Mouse (Mus musculus) limb, embryonic 13.5 days (tissue): ENCODE measurements around the gene Tctn3. TPM values are rescaled to one million over a fixed set of nuclear protein-coding genes. Genes with fewer than 3 reads are reported as not detected.
"Not testable (repeated sequence)": the region's sequence is repeated elsewhere in the genome, so short reads cannot be mapped to it uniquely, and the experiment has no call there.

Experiments used
- ATAC-seq: fragments of 200-750 bp; cut with Nextera tagmentation; 2 replicates; pipeline ENCODE4 v1.8.0; 2017; ENCODE audit warnings: low read depth, moderate number of reproducible peaks, moderate TSS enrichment; ENCODE audit not compliant: low FRiP score
- H3K27ac ChIP-seq: fragments of 300-500 bp; sonication (generic); 2 replicates; pipeline ENCODE4 v1.5.1; 2015; ENCODE audit warnings: inconsistent platforms, mild to moderate bottlenecking, moderate library complexity
- H3K27me3 ChIP-seq: fragments of 300-500 bp; sonication (generic); 2 replicates; pipeline ENCODE4 v1.6.1; 2015; ENCODE audit warnings: mild to moderate bottlenecking, inconsistent platforms
- H3K36me3 ChIP-seq: fragments of 300-500 bp; sonication (generic); 2 replicates; pipeline ENCODE4 v1.6.1; 2015; ENCODE audit warnings: inconsistent platforms, mild to moderate bottlenecking, moderate library complexity
- H3K4me1 ChIP-seq: fragments of 300-500 bp; sonication (generic); 2 replicates; pipeline ENCODE4 v1.6.1; 2015; ENCODE audit warnings: inconsistent platforms
- H3K4me2 ChIP-seq: fragments of 300-500 bp; sonication (generic); replicated peaks from 2 replicates; pipeline ENCODE4 v1.6.1; 2015; ENCODE audit warnings: inconsistent platforms, mild to moderate bottlenecking, moderate library complexity
- H3K4me3 ChIP-seq: fragments of 300-500 bp; sonication (generic); 2 replicates; pipeline ENCODE4 v1.5.1; 2015; ENCODE audit warnings: moderate library complexity, mild to moderate bottlenecking, inconsistent platforms
- H3K9ac ChIP-seq: fragments of 300-500 bp; sonication (generic); 2 replicates; pipeline ENCODE4 v1.6.1; 2015; ENCODE audit warnings: mild to moderate bottlenecking, inconsistent platforms
- H3K9me3 ChIP-seq: fragments of 300-500 bp; sonication (generic); 2 replicates; pipeline ENCODE4 v1.6.1; 2016; ENCODE audit warnings: inconsistent platforms
- WGBS: fragments of 180-500 bp; shearing (Covaris S2); methylation state at CpG from one replicate; pipeline ENCODE4 v1.1.7; 2015; 5-methylcytosine and 5-hydroxymethylcytosine counted together
- polyA plus RNA-seq: library from polyadenylated mRNA; unstranded; fragments of >200 nt; fragmentation: Nextera tagmentation; extraction: Ambion mirVana; gene quantifications from 2 replicates; pipeline ENCODE4 v1.2.1, GENCODE M21; 2015

Gene Tctn3
- polyA plus RNA-seq, 1 experiment from 2014 or later, result 14.6 TPM

DNA sequence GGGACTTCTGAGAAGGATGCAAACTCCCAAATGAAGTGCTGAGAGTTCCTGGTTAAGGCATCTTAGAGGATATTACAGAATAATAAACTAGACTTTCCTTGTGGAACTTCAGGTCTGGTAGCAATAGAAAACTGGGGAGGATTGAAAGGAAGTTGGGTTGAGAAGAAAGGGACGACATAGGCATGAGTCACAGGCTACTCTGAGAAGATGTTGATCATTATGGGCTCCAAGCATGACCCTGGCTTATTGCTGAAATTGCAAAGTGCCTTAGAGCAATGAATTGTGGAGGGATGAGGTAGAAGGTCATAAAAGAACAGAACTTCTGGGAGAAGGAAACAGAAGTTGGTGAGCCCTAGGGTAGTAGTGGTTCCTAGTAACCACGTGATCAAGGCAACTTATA, 28.8 kb upstream of the Tctn3 start:
- H3K27me3 ChIP-seq, result no peaks in the 10 kb centered on the region
- H3K4me2 ChIP-seq, result no peak overlapping the region
- no peak for ATAC-seq
- no peaks in the 10 kb centered on the region for H3K36me3 ChIP-seq
- no peaks in the 10 kb centered on the region for H3K9me3 ChIP-seq
- no peak overlapping the region for H3K4me3 ChIP-seq
- 81% methylated on average over 2 of the region's 2 CpGs for WGBS
- H3K9ac ChIP-seq, result no peak overlapping the region
- no peak overlapping the region for H3K27ac ChIP-seq
- H3K4me1 ChIP-seq, result no peaks in the 10 kb centered on the region

DNA sequence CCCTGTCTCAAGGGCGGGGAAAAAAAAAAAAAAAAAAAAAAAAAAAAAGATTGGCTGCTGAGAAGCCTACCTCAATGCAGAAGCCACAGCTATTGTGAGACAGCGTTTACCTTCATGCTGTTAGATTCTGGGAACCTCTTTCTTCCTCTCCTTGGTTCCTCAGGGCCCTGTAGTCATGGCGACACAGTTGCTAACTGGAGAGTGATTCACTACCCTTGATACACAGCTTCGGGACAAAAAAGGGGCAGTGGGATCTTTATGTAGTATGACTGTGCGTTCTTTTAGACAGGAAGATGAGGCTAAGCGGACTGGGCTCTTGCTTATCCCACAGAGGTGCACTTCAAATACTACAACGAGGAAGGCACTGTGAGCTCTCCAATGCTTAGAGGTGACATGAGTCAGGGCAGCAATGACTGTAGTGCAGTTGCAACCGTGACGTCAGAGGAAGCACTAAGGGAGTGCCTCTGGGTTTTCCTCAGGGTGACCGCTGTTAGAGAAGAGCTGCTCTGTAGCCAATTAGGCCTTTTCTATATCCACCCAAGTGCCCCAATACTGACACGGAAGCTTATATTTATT, 27.8 kb upstream of the Tctn3 start:
- no peaks in the 10 kb centered on the region; the same call in 1 of the 2 replicates for H3K9me3 ChIP-seq
- no peaks in the 10 kb centered on the region for H3K27me3 ChIP-seq
- no peak overlapping the region for H3K4me2 ChIP-seq
- no peak overlapping the region for H3K27ac ChIP-seq
- H3K9ac ChIP-seq, result no peak overlapping the region
- WGBS, result 87% methylated on average over 11 of the region's 11 CpGs
- H3K4me1 ChIP-seq, result no peaks in the 10 kb centered on the region
- no peak for ATAC-seq
- H3K36me3 ChIP-seq, result no peaks in the 10 kb centered on the region
- H3K4me3 ChIP-seq, result no peak overlapping the region

GRCm38 (mm10) chr19:40638582-40638981, 26.5 kb upstream of the Tctn3 start:
- Histone ChIP-seq H3K9ac (no peak overlapping the region), H3K36me3 (no peaks in the 10 kb centered on the region), H3K9me3 (no peaks in the 10 kb centered on the region; the same call in 1 of the 2 replicates), H3K4me1 (no peaks in the 10 kb centered on the region), H3K27me3 (no peaks in the 10 kb centered on the region), H3K4me2 (no peak overlapping the region), H3K27ac (no peak overlapping the region), H3K4me3 (no peak overlapping the region)
- no peak for ATAC-seq
- whole genome bisulfite sequencing, result 87% methylated on average over 5 of the region's 5 CpGs

DNA sequence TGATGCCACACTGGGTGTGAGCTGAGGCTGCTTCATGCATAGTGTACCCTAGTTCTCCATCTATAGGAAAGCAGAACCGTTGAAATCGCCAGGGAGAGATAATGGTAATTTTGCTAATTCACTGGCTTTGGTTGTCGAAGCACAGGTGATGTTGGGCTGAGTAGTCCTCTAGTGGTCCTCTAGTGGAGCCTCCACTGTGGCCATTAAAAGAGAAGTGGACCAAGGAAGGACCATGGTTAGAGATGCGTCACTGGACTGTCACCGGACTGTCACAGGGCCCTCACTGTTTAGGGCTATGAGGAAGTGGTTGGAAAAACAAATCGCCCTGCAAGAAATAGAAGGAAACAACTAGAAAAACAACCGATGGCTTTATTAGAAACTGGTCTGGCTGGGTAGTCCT, 25.6 kb upstream of the Tctn3 start:
- no peak overlapping the region for H3K4me2 ChIP-seq
- H3K27ac ChIP-seq, result no peak overlapping the region
- H3K4me3 ChIP-seq, result no peak overlapping the region
- H3K27me3 ChIP-seq, result no peaks in the 10 kb centered on the region
- no peak overlapping the region for H3K9ac ChIP-seq
- H3K9me3 ChIP-seq, result no peaks in the 10 kb centered on the region; the same call in 1 of the 2 replicates
- WGBS, result 88% methylated on average over 7 of the region's 7 CpGs
- no peaks in the 10 kb centered on the region for H3K36me3 ChIP-seq
- H3K4me1 ChIP-seq, result no peaks in the 10 kb centered on the region
- no peak for ATAC-seq

DNA sequence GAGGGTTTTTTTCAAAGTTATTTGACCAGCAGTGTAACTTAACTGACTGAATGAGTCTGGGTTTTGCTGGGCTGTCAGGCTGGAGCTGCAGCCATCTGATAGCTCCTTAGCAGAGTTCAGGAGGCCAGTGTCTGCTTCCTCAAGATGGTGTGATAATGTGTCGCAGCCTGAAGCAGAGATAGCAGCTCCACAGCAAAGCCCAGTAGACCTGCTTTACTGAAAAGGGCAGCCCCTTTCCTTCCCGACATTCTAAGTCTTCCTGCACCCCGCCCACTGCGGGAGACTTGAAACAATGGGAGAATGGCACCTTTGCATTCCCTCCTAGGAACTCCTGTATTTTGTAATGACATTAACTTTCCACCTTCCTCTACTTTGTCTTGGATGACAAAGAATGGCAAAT, 25.1 kb upstream of the Tctn3 start:
- Histone ChIP-seq H3K36me3 (no peaks in the 10 kb centered on the region), H3K4me2 (no peak overlapping the region), H3K4me3 (no peak overlapping the region), H3K9ac (no peak overlapping the region), H3K4me1 (no peaks in the 10 kb centered on the region), H3K9me3 (no peaks in the 10 kb centered on the region; the same call in 1 of the 2 replicates), H3K27me3 (no peaks in the 10 kb centered on the region), H3K27ac (no peak overlapping the region)
- no peak for ATAC-seq
- WGBS, result 57% methylated on average over 4 of the region's 4 CpGs

GRCm38 (mm10) chr19:40633144-40633543, 21.1 kb upstream of the Tctn3 start:
- no peak for ATAC-seq
- 68% methylated on average over 1 of the region's 1 CpGs for WGBS
- H3K9me3 ChIP-seq, result no peaks in the 10 kb centered on the region; the same call in 1 of the 2 replicates
- no peak overlapping the region for H3K27ac ChIP-seq
- no peaks in the 10 kb centered on the region for H3K4me1 ChIP-seq
- H3K36me3 ChIP-seq, result no peaks in the 10 kb centered on the region
- no peak overlapping the region for H3K4me3 ChIP-seq
- no peaks in the 10 kb centered on the region for H3K27me3 ChIP-seq
- H3K9ac ChIP-seq, result no peak overlapping the region
- H3K4me2 ChIP-seq, result no peak overlapping the region

- no peak overlapping the region for H3K4me2 ChIP-seq
- no peak for ATAC-seq
- H3K9ac ChIP-seq, result no peak overlapping the region
- H3K4me1 ChIP-seq, result no peaks in the 10 kb centered on the region
- no peaks in the 10 kb centered on the region for H3K27me3 ChIP-seq
- H3K9me3 ChIP-seq, result no peaks in the 10 kb centered on the region; the same call in 1 of the 2 replicates
- 81% methylated on average over 5 of the region's 5 CpGs for WGBS
- no peak overlapping the region for H3K4me3 ChIP-seq
- no peaks in the 10 kb centered on the region for H3K36me3 ChIP-seq
- H3K27ac ChIP-seq, result no peak overlapping the region
Measured at GRCm38 (mm10) chr19:40632668-40633067, 20.6 kb upstream of the Tctn3 start.

DNA sequence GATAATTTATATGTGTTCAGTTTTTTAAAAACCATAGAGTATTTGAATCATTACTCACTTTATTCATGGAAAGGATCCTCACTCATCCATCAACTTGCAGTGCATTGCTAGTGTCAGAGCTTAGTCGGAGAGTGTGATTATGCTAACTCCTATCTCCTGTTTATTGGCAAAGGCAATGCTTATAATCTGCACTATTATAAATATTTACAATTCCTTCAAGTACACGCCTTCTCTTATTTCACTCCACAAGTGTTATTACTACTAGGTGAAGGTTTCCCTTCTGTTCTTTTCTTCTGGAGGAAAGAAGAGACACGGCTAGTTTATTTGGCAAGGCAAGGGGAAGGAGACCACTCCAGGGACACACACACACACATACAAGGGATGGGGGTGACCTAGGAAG, 20.2 kb upstream of the Tctn3 start:
- Histone ChIP-seq H3K4me1 (no peaks in the 10 kb centered on the region), H3K9me3 (no peaks in the 10 kb centered on the region; the same call in 1 of the 2 replicates), H3K36me3 (no peaks in the 10 kb centered on the region), H3K27me3 (no peaks in the 10 kb centered on the region), H3K27ac (no peak overlapping the region), H3K9ac (no peak overlapping the region), H3K4me2 (no peak overlapping the region), H3K4me3 (no peak overlapping the region)
- no peak for ATAC-seq
- 64% methylated on average over 3 of the region's 3 CpGs for WGBS

GRCm38 (mm10) chr19:40630606-40631005, 18.6 kb upstream of the Tctn3 start:
- Histone ChIP-seq H3K36me3 (no peaks in the 10 kb centered on the region), H3K4me1 (no peaks in the 10 kb centered on the region), H3K9me3 (no peaks in the 10 kb centered on the region; the same call in 1 of the 2 replicates), H3K4me3 (no peak overlapping the region), H3K27me3 (no peaks in the 10 kb centered on the region), H3K27ac (no peak overlapping the region), H3K4me2 (no peak overlapping the region), H3K9ac (no peak overlapping the region)
- ATAC-seq, result no peak
- 73% methylated on average over 7 of the region's 7 CpGs for WGBS

DNA sequence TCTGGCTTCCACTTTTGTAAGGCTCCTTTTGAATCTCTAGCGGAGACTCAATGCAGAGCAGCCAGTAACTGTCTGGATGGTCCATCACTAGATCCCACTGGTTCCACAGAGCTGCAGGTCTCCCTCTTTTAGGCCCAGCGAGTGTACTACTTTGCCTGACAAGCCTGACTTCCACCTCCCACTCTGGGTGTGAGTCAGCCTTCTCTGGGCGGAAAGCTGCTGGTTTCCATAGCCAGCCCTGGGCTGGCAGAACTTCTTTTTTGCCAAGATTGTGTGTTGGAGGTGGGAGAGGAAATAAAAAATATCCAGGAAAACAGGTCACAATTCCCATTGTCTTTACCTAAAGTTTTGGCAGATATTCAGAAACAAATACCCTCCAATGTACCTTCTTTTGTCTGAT, 18.1 kb upstream of the Tctn3 start:
- Histone ChIP-seq H3K4me2 (no peak overlapping the region), H3K27ac (no peak overlapping the region), H3K4me1 (no peaks in the 10 kb centered on the region), H3K4me3 (no peak overlapping the region), H3K36me3 (no peaks in the 10 kb centered on the region), H3K9me3 (no peaks in the 10 kb centered on the region; the same call in 1 of the 2 replicates), H3K9ac (no peak overlapping the region), H3K27me3 (no peaks in the 10 kb centered on the region)
- ATAC-seq, result no peak
- WGBS, result 62% methylated on average over 3 of the region's 3 CpGs

DNA sequence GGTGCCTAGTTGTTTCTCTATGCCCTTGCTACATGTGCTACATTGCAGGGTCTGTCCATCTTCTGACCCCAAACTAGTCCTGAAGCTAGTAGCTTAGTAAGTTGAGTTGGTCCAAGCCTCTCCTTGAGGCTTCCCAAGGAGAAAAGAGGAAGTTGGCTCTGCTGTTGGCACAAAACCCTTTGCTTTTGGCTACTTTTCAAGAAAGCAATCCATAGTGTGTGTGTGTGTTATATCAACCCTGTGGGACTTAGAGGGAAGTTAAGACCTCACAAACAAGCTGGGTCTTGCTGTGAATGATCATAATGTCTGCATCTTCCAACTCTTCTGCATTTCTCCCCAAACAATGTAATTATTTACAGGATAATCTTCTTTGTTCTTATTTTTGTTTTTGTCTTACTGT, 16.9 kb upstream of the Tctn3 start:
- ATAC-seq, result no peak
- no peak overlapping the region for H3K4me3 ChIP-seq
- no peaks in the 10 kb centered on the region for H3K36me3 ChIP-seq
- H3K4me1 ChIP-seq, result no peaks in the 10 kb centered on the region
- no peak overlapping the region for H3K4me2 ChIP-seq
- no peaks in the 10 kb centered on the region for H3K9me3 ChIP-seq
- no peak overlapping the region for H3K9ac ChIP-seq
- no peak overlapping the region for H3K27ac ChIP-seq
- H3K27me3 ChIP-seq, result no peaks in the 10 kb centered on the region

- Histone ChIP-seq H3K4me1 (no peaks in the 10 kb centered on the region), H3K9me3 (no peaks in the 10 kb centered on the region), H3K27me3 (peaks cover 3% of the 10 kb centered on the region; the same call in 1 of the 2 replicates), H3K4me2 (no peak overlapping the region), H3K4me3 (no peak overlapping the region), H3K36me3 (no peaks in the 10 kb centered on the region), H3K27ac (no peak overlapping the region; the same call in 1 of the 2 replicates), H3K9ac (no peak overlapping the region)
- no peak for ATAC-seq
- 40% methylated on average over 12 of the region's 12 CpGs for WGBS
Measured at GRCm38 (mm10) chr19:40625935-40626334, 13.9 kb upstream of the Tctn3 start.

GRCm38 (mm10) chr19:40621616-40622015, 9.6 kb upstream of the Tctn3 start:
- not testable (repeated sequence) for H3K4me1 ChIP-seq, H3K9me3 ChIP-seq, H3K27ac ChIP-seq, ATAC-seq, H3K9ac ChIP-seq, H3K36me3 ChIP-seq, H3K4me3 ChIP-seq, H3K27me3 ChIP-seq, H3K4me2 ChIP-seq
- WGBS, result 51% methylated on average over 17 of the region's 26 CpGs
